Mouse (Mus musculus) midbrain, embryonic 15.5 days (tissue): ENCODE data around the gene Matk. TPM values are rescaled to one million over a fixed set of nuclear protein-coding genes. Genes with fewer than 3 reads are reported as not detected.

Source experiments
- microRNA-seq: library from miRNA; unstranded; fragments of <30 nt; microRNA quantifications from one replicate; pipeline ENCODE4, GENCODE M21; 2016
- polyA plus RNA-seq: library from polyadenylated mRNA; unstranded; fragments of >200 nt; fragmentation: Nextera tagmentation; extraction: Ambion mirVana; gene quantifications from 2 replicates; pipeline ENCODE4 v1.2.1, GENCODE M21; 2015

Matk gene
- polyA plus RNA-seq, 1 experiment from 2014 or later, result 40.1 TPM

Small RNAs within 50 kb of the gene (microRNA-seq; reads per million reads assigned to microRNA genes)
- gene Mir3057, result 18.9 reads per million, percentile 36 among the genes with 10 or more reads in this experiment

Other genes starting within 250 kb of the Matk start
- 19.0 and 21.2 TPM in 2 replicates for gene Gng7, start 238.0 kb upstream of the Matk start, polyA plus RNA-seq
- 77.5 and 79.2 TPM in 2 replicates for gene Diras1, start 227.3 kb upstream of the Matk start, polyA plus RNA-seq
- gene Slc39a3, start 215.5 kb upstream of the Matk start, polyA plus RNA-seq, result 57.2 and 58.0 TPM in 2 replicates
- 353 and 376 TPM in 2 replicates for gene Sgta, start 192.8 kb upstream of the Matk start, polyA plus RNA-seq
- gene Thop1, start 182.9 kb upstream of the Matk start, polyA plus RNA-seq, result 48.8 and 52.2 TPM in 2 replicates
- gene Creb3l3, start 154.1 kb upstream of the Matk start, polyA plus RNA-seq, result 0.36 and 0.48 TPM in 2 replicates
- 258 and 270 TPM in 2 replicates for gene Map2k2, start 147.0 kb upstream of the Matk start, polyA plus RNA-seq
- gene Zbtb7a, start 117.7 kb upstream of the Matk start, polyA plus RNA-seq, result 16.2 and 16.7 TPM in 2 replicates
- gene Pias4, start 85.0 kb upstream of the Matk start, polyA plus RNA-seq, result 59.2 and 66.3 TPM in 2 replicates
- 588 and 606 TPM in 2 replicates for gene Eef2, start 76.3 kb upstream of the Matk start, polyA plus RNA-seq
- gene Dapk3, start 69.9 kb upstream of the Matk start, polyA plus RNA-seq, result 66.3 and 67.3 TPM in 2 replicates
- not detected in 2 replicates for gene 4930442H23Rik, start 69.1 kb upstream of the Matk start, polyA plus RNA-seq
- gene Nmrk2, start 50.9 kb upstream of the Matk start, polyA plus RNA-seq, result 0.14 TPM in 1 of 2 replicates, not detected in the other
- 95.3 and 96.7 TPM in 2 replicates for gene Atcay, start 22.1 kb upstream of the Matk start, polyA plus RNA-seq
- gene Zfr2, start 19.8 kb upstream of the Matk start, polyA plus RNA-seq, result 35.4 and 37.2 TPM in 2 replicates
- 124 and 126 TPM in 2 replicates for gene Mrpl54, start 14.0 kb downstream of the Matk start, polyA plus RNA-seq
- gene Apba3, start 14.0 kb downstream of the Matk start, polyA plus RNA-seq, result 36.4 and 38.5 TPM in 2 replicates
- gene Tjp3, start 38.6 kb downstream of the Matk start, polyA plus RNA-seq, result 6.9 and 8.0 TPM in 2 replicates
- gene Pip5k1c, start 40.0 kb downstream of the Matk start, polyA plus RNA-seq, result 154 and 159 TPM in 2 replicates
- gene Cactin, start 68.2 kb downstream of the Matk start, polyA plus RNA-seq, result 35.8 and 38.3 TPM in 2 replicates
- 5.7 and 6.2 TPM in 2 replicates for gene Tbxa2r, start 75.8 kb downstream of the Matk start, polyA plus RNA-seq
- not detected in 2 replicates for gene Gipc3, start 90.3 kb downstream of the Matk start, polyA plus RNA-seq
- 26.6 and 29.9 TPM in 2 replicates for gene Hmg20b, start 97.5 kb downstream of the Matk start, polyA plus RNA-seq
- gene Mfsd12, start 104.6 kb downstream of the Matk start, polyA plus RNA-seq, result 19.7 and 22.5 TPM in 2 replicates
- gene 4930404N11Rik, start 112.9 kb downstream of the Matk start, polyA plus RNA-seq, result 1.1 TPM in 2 replicates
- gene Fzr1, start 125.6 kb downstream of the Matk start, polyA plus RNA-seq, result 153 and 159 TPM in 2 replicates
- 90.4 and 92.6 TPM in 2 replicates for gene Dohh, start 131.5 kb downstream of the Matk start, polyA plus RNA-seq
- 8.4 and 9.3 TPM in 2 replicates for gene Gm48551, start 131.5 kb downstream of the Matk start, polyA plus RNA-seq
- gene Gm48552, start 136.1 kb downstream of the Matk start, polyA plus RNA-seq, result 2.7 and 3.3 TPM in 2 replicates
- 1.4 and 1.6 TPM in 2 replicates for gene Smim24, start 140.1 kb downstream of the Matk start, polyA plus RNA-seq
- gene Nfic, start 202.7 kb downstream of the Matk start, polyA plus RNA-seq, result 18.1 and 22.8 TPM in 2 replicates
- gene Celf5, start 229.8 kb downstream of the Matk start, polyA plus RNA-seq, result 106 and 109 TPM in 2 replicates
- gene Ncln, start 243.5 kb downstream of the Matk start, polyA plus RNA-seq, result 69.7 and 73.8 TPM in 2 replicates
- gene S1pr4, start 247.2 kb downstream of the Matk start, polyA plus RNA-seq, result 0.71 and 1.2 TPM in 2 replicates